Mouse (Mus musculus) yolk sac, embryonic 10.5 days (tissue): ENCODE data around the gene Olfr1462.

Experiments used
- DNase-seq: peaks from one replicate; pipeline ENCODE4 v3.0.0-alpha.2; 2017; ENCODE audit warnings: low spot score

The Olfr1462 gene

GRCm38 (mm10) chr19:13185434-13185833 lies at the start of gene Olfr1462:
Olfr1462 (plus strand) TSS chr19:13185734.
- no peak for DNase-seq

DNA sequence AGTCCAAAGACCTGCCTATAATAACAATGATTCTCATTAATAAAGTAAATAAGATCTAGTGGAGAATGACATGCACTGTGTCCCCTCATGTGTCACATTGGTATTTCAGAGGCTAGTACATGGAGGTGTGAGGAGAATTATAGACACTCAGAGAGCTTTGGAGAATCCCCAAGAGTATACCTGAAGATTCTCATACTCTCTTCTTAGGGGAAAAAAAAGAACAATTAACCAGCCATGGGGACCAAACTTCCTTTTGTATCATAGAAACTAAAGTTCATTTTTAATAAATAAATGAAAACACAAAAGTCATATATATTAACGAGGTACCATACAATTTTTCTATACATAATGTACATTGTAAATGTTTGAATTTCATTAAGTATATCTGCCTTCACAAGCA lies 36.1 kb upstream of the Olfr1462 start, which contains the start of gene Olfr1459:
Gene Olfr1459, minus strand, starts transcription at position 101 of the 400 bp plus-strand sequence.
- DNase-seq: no peak

DNA sequence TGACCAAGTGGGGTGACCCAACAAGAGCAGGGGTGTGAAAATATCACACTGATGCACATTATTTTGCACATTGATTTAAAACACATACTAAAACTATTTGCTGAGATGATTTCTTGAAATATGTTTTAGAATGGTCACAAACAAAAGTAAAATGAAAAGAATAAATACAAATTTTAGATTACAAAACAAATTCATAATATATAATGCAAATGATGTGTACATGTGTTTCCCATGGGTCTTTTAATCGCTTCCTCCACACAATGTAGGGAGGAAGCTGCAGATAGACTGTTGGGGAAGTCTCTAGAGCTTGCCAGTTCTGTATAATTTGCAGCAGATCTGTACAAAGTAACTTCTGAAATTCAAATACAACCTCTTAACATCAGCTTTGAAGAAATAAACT lies 22.8 kb upstream of the Olfr1462 start, which contains the start of gene Olfr1461:
Gene Olfr1461, plus strand, starts transcription at position 301 of the 400 bp plus-strand sequence.
- DNase-seq: no peak

- DNase-seq: no peak
Measured at GRCm38 (mm10) chr19:13221666-13222065, 36.1 kb downstream of the Olfr1462 start.

DNA sequence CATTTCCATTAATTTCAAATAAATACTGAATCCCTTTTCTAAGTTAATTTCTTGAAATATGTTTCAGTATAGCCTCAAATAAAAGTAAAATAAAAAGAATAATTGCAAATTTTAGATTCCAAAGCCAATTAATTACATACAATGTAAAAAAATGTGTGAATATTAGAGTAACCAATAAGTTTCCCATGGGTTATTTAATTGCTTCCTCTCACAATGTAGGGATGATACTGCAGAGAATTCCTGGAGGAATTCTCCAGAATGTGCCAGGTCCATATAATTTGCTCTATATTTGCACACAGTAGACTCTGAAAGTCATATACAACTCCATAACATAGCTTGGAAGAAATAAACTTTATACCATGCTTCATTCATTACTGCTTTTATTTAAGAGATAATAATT lies 45.5 kb downstream of the Olfr1462 start, which contains the start of gene Olfr1463:
Gene Olfr1463, plus strand, starts transcription at position 301 of the 400 bp plus-strand sequence.
- DNase-seq: no peak
